Mouse (Mus musculus): ENCODE results near the gene Cyp4a14. TPM values are rescaled to one million over a fixed set of nuclear protein-coding genes. Genes with fewer than 3 reads are reported as not detected.

The Cyp4a14 gene
- not detected for polyA plus RNA-seq (2014; fragmentation: Illumina TruSeq; extraction: RNeasy Lipid Tissue Mini Kit (QIAGEN cat#74804); ENCODE audit: low read depth, low replicate concordance)

GRCm38 (mm10) chr4:115496001-115496400, at the start of gene Cyp4a14:
TSS of gene Cyp4a14 (minus strand) at chr4:115496142.

GRCm38 (mm10) chr4:115518000-115518399, 22.1 kb upstream of the Cyp4a14 start, which contains the start of gene Cyp4a10:
TSS of gene Cyp4a10 (plus strand) at chr4:115518264.

GRCm38 (mm10) chr4:115452304-115452703, 43.6 kb downstream of the Cyp4a14 start, which contains the start of gene Cyp4a30b:
TSS of gene Cyp4a30b (plus strand) at chr4:115452604.

Other genes starting within 250 kb of the Cyp4a14 start
- gene Cyp4a12a, start 197.1 kb downstream of the Cyp4a14 start, polyA plus RNA-seq (2014; fragmentation: Illumina TruSeq; extraction: RNeasy Lipid Tissue Mini Kit (QIAGEN cat#74804); ENCODE audit: low read depth, low replicate concordance), result not detected
- not detected for gene Cyp4a12b, start 84.5 kb downstream of the Cyp4a14 start, polyA plus RNA-seq (2014; fragmentation: Illumina TruSeq; extraction: RNeasy Lipid Tissue Mini Kit (QIAGEN cat#74804); ENCODE audit: low read depth, low replicate concordance)
- gene Cyp4a30b, start 43.5 kb downstream of the Cyp4a14 start, polyA plus RNA-seq (2014; fragmentation: Illumina TruSeq; extraction: RNeasy Lipid Tissue Mini Kit (QIAGEN cat#74804); ENCODE audit: low read depth, low replicate concordance), result not detected
- gene Cyp4a10, start 22.1 kb upstream of the Cyp4a14 start, polyA plus RNA-seq (2014; fragmentation: Illumina TruSeq; extraction: RNeasy Lipid Tissue Mini Kit (QIAGEN cat#74804); ENCODE audit: low read depth, low replicate concordance), result 1.1 TPM
- not detected for gene Cyp4a31, start 67.5 kb upstream of the Cyp4a14 start, polyA plus RNA-seq (2014; fragmentation: Illumina TruSeq; extraction: RNeasy Lipid Tissue Mini Kit (QIAGEN cat#74804); ENCODE audit: low read depth, low replicate concordance)
- not detected for gene Cyp4a32, start 104.8 kb upstream of the Cyp4a14 start, polyA plus RNA-seq (2014; fragmentation: Illumina TruSeq; extraction: RNeasy Lipid Tissue Mini Kit (QIAGEN cat#74804); ENCODE audit: low read depth, low replicate concordance)
- gene Cyp4b1, start 151.6 kb upstream of the Cyp4a14 start, polyA plus RNA-seq (2014; fragmentation: Illumina TruSeq; extraction: RNeasy Lipid Tissue Mini Kit (QIAGEN cat#74804); ENCODE audit: low read depth, low replicate concordance), result 37.4 TPM
- gene Efcab14, start 241.6 kb upstream of the Cyp4a14 start, polyA plus RNA-seq (2014; fragmentation: Illumina TruSeq; extraction: RNeasy Lipid Tissue Mini Kit (QIAGEN cat#74804); ENCODE audit: low read depth, low replicate concordance), result 191 TPM